Mouse (Mus musculus): ENCODE results near the gene Slc16a5. TPM values are rescaled to one million over a fixed set of nuclear protein-coding genes. Genes with fewer than 3 reads are reported as not detected.

Slc16a5 gene
- polyA plus RNA-seq, 1 experiment: 0.10 TPM

- Histone ChIP-seq H3K27me3 (ENCODE audit: control insufficient read depth, insufficient read depth, insufficient read length) (no peaks in the 10 kb centered on the region), H3K4me3 (no peak overlapping the region), H3K36me3 (ENCODE audit: control insufficient read depth, insufficient read depth) (peaks cover 38% of the 10 kb centered on the region), H3ac (ENCODE audit: control insufficient read depth, insufficient read length) (no peak overlapping the region), H3K79me2 (ENCODE audit: control insufficient read depth, insufficient read depth) (peaks cover 45% of the 10 kb centered on the region), H3K4me2 (ENCODE audit: low read depth) (no peak overlapping the region)
- no peak for TF ChIP-seq POLR2AphosphoS2 (IDR thresholded peaks at IDR 0.05; ENCODE audit: insufficient read length, low read depth)
Observed at GRCm38 (mm10) chr11:115502636-115503035, 40.4 kb downstream of the Slc16a5 start.

- Histone ChIP-seq H3K4me3 (no peak overlapping the region), H3K79me2 (ENCODE audit: control insufficient read depth, insufficient read depth) (peaks cover 84% of the 10 kb centered on the region), H3K36me3 (ENCODE audit: control insufficient read depth, insufficient read depth) (peaks cover 12% of the 10 kb centered on the region), H3ac (ENCODE audit: control insufficient read depth, insufficient read length) (no peak overlapping the region), H3K4me2 (ENCODE audit: low read depth) (peak overlapping the region; percentile 10), H3K27me3 (ENCODE audit: control insufficient read depth, insufficient read depth, insufficient read length) (no peaks in the 10 kb centered on the region)
- TF ChIP-seq MYOG (IDR thresholded peaks at IDR 0.05; ENCODE audit: control insufficient read depth in 1 of 3, insufficient read depth in 1 of 3, insufficient read length in 2 of 3, low read depth in 2 of 3): peak in 1 of 3 experiments; percentile 50
- no peak for TF ChIP-seq POLR2AphosphoS2 (IDR thresholded peaks at IDR 0.05; ENCODE audit: insufficient read length, low read depth)
- TF ChIP-seq MYOD1 (IDR thresholded peaks at IDR 0.05; ENCODE audit: control insufficient read depth in 1 of 3, insufficient read length in 2 of 3, low read depth in 2 of 3): peak in 1 of 3 experiments; percentile 63
Observed at GRCm38 (mm10) chr11:115506586-115506985, 44.3 kb downstream of the Slc16a5 start.

DNA sequence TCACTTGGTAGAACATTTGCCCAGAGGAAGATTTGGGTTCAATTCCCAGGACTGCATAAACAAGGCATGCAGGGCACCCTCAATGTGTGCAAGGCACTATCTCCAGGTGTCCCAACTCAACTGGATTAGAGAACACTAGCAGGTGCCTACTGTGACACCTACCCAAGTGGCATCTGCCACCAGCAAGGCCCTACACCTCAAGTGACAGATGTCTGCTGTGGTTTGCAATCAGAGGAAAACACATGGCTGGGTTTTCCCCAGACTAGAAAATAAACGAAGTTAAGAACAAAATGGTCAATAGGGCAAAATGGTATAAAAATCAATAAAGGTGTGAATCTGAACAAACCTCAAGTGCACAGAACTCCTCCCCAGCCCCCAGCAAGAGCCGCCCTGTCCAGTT lies 45.8 kb downstream of the Slc16a5 start:
- no peak overlapping the region for H3K4me3 ChIP-seq
- H3K4me2 ChIP-seq (ENCODE audit: low read depth): no peak overlapping the region
- H3K79me2 ChIP-seq (ENCODE audit: control insufficient read depth, insufficient read depth): peaks cover 97% of the 10 kb centered on the region
- no peaks in the 10 kb centered on the region for H3K27me3 ChIP-seq (ENCODE audit: control insufficient read depth, insufficient read depth, insufficient read length)
- TF ChIP-seq MYOG (IDR thresholded peaks at IDR 0.05; ENCODE audit: control insufficient read depth in 1 of 3, insufficient read depth in 1 of 3, insufficient read length in 2 of 3, low read depth in 2 of 3): peak in 1 of 3 experiments; percentile 22
- no peak for TF ChIP-seq TCF3 (IDR thresholded peaks at IDR 0.05; ENCODE audit: insufficient read length, low read depth)
- TF ChIP-seq MYOD1 (IDR thresholded peaks at IDR 0.05; ENCODE audit: control insufficient read depth in 1 of 3, insufficient read length in 2 of 3, low read depth in 2 of 3): peak in 1 of 3 experiments; percentile 7
- H3K36me3 ChIP-seq (ENCODE audit: control insufficient read depth, insufficient read depth): peaks cover 6% of the 10 kb centered on the region
- H3ac ChIP-seq (ENCODE audit: control insufficient read depth, insufficient read length): no peak overlapping the region

- TF ChIP-seq MYOG (IDR thresholded peaks at IDR 0.05; ENCODE audit: control insufficient read depth in 1 of 3, insufficient read depth in 1 of 3, insufficient read length in 2 of 3, low read depth in 2 of 3) (peak in 2 of 3 experiments; percentile 22 to 46), USF1 (IDR thresholded peaks at IDR 0.05; ENCODE audit: low read depth) (no peak), MYOD1 (IDR thresholded peaks at IDR 0.05; ENCODE audit: control insufficient read depth in 1 of 3, insufficient read length in 2 of 3, low read depth in 2 of 3) (peak in 2 of 3 experiments; percentile 17 to 58)
- no peak overlapping the region for H3K4me3 ChIP-seq
- H3K36me3 ChIP-seq (ENCODE audit: control insufficient read depth, insufficient read depth): peaks cover 2% of the 10 kb centered on the region
- no peaks in the 10 kb centered on the region for H3K27me3 ChIP-seq (ENCODE audit: control insufficient read depth, insufficient read depth, insufficient read length)
- peak overlapping the region; percentile 96 for H3K4me2 ChIP-seq (ENCODE audit: low read depth)
- peaks cover 89% of the 10 kb centered on the region for H3K79me2 ChIP-seq (ENCODE audit: control insufficient read depth, insufficient read depth)
- H3ac ChIP-seq (ENCODE audit: control insufficient read depth, insufficient read length): no peak overlapping the region
Observed at GRCm38 (mm10) chr11:115509773-115510506, 47.7 kb downstream of the Slc16a5 start.

DNA sequence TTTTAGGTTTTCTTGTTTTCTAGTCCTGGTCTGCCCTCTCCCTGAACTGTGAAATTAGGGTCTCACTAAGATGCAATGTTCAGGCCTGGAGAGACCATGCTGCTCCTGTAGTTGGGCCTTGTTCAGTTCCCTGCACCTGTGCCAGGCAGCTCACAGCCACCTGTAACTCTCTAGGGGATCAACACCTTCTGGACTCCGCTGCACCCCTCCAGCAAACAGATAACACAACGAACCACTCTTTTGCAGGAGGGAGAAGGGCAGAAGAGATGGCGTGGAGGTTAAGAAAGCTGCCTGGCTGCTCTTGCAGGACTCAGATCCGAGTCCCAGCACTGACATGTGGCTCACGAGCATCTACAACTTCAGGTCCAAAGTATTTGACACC lies 48.2 kb downstream of the Slc16a5 start:
- no peak overlapping the region for H3K4me3 ChIP-seq
- H3K4me2 ChIP-seq (ENCODE audit: low read depth): peak overlapping the region; percentile 96
- TF ChIP-seq MAX (IDR thresholded peaks at IDR 0.05; ENCODE audit: low read depth): no peak
- TF ChIP-seq TCF3 (IDR thresholded peaks at IDR 0.05; ENCODE audit: insufficient read length, low read depth): no peak
- TF ChIP-seq MYOG (IDR thresholded peaks at IDR 0.05; ENCODE audit: control insufficient read depth in 1 of 3, insufficient read depth in 1 of 3, insufficient read length in 2 of 3, low read depth in 2 of 3): no peak
- no peak for TF ChIP-seq CEBPB (IDR thresholded peaks at IDR 0.05; ENCODE audit: insufficient read depth, poor library complexity, severe bottlenecking)
- no peak for TF ChIP-seq POLR2AphosphoS2 (IDR thresholded peaks at IDR 0.05; ENCODE audit: insufficient read length, low read depth)

GRCm38 (mm10) chr11:115511121-115511520 lies 48.8 kb downstream of the Slc16a5 start:
- Histone ChIP-seq H3K4me2 (ENCODE audit: low read depth) (peak overlapping the region; percentile 96), H3K27me3 (ENCODE audit: control insufficient read depth, insufficient read depth, insufficient read length) (no peaks in the 10 kb centered on the region), H3K36me3 (ENCODE audit: control insufficient read depth, insufficient read depth) (no peaks in the 10 kb centered on the region), H3K79me2 (ENCODE audit: control insufficient read depth, insufficient read depth) (peaks cover 77% of the 10 kb centered on the region), H3ac (ENCODE audit: control insufficient read depth, insufficient read length) (no peak overlapping the region), H3K4me3 (no peak overlapping the region)
- no peak for TF ChIP-seq MYOG (IDR thresholded peaks at IDR 0.05; ENCODE audit: control insufficient read depth in 1 of 3, insufficient read depth in 1 of 3, insufficient read length in 2 of 3, low read depth in 2 of 3)
- no peak for TF ChIP-seq E2F4 (IDR thresholded peaks at IDR 0.05; ENCODE audit: insufficient read depth)
- no peak for TF ChIP-seq MYOD1 (IDR thresholded peaks at IDR 0.05; ENCODE audit: control insufficient read depth in 1 of 3, insufficient read length in 2 of 3, low read depth in 2 of 3)
- no peak for TF ChIP-seq TCF3 (IDR thresholded peaks at IDR 0.05; ENCODE audit: insufficient read length, low read depth)

More for the DNA sequence above, 48.2 kb downstream of the Slc16a5 start:
- Histone ChIP-seq H3K79me2 (ENCODE audit: control insufficient read depth, insufficient read depth) (peaks cover 84% of the 10 kb centered on the region), H3ac (ENCODE audit: control insufficient read depth, insufficient read length) (no peak overlapping the region), H3K36me3 (ENCODE audit: control insufficient read depth, insufficient read depth) (no peaks in the 10 kb centered on the region), H3K27me3 (ENCODE audit: control insufficient read depth, insufficient read depth, insufficient read length) (no peaks in the 10 kb centered on the region)

Measured in myocyte (in vitro differentiated cells).